Mouse (Mus musculus) small intestine, adult 2 months (tissue): ENCODE data around the gene Zdhhc17.

Source experiments
- CTCF ChIP-seq: fragments of 200-500 bp; IDR thresholded peaks from 2 replicates; pipeline ENCODE4 v1.5.1; 2012; ENCODE audit warnings: low read depth, mild to moderate bottlenecking, control low read depth, inconsistent platforms, low read length, moderate library complexity, mixed read lengths; ENCODE audit not compliant: insufficient replicate concordance, insufficient read length; ENCODE audit errors: extremely low read depth
- POLR2A ChIP-seq: fragments of 200-500 bp; IDR thresholded peaks from 2 replicates; pipeline ENCODE4 v1.6.1; 2012; ENCODE audit warnings: low read depth, mild to moderate bottlenecking, control low read depth, inconsistent platforms, low read length, moderate library complexity

- no peak for TF ChIP-seq CTCF
- TF ChIP-seq POLR2A, result no peak
Measured at GRCm38 (mm10) chr10:110991307-110992046, 18.5 kb downstream of the Zdhhc17 start.
